Mouse (Mus musculus) yolk sac, embryonic 10.5 days (tissue): ENCODE measurements at regions not wholly inside any gene's neighbourhood (a gene's known extent, or its start where the extent isn't known, plus 50 kb on each side); places are given as distances from the start of the nearest gene placed in this dataset.

Source experiments
- DNase-seq: peaks from one replicate; pipeline ENCODE4 v3.0.0-alpha.2; 2017; ENCODE audit warnings: low spot score

- DNase-seq = no peak
Measured at GRCm38 (mm10) chr1:88809756-88810155, 107.7 kb upstream of the Arl4c start.

- no peak for DNase-seq
Measured at GRCm38 (mm10) chr1:88813200-88813599, 111.2 kb upstream of the Arl4c start.

GRCm38 (mm10) chr1:88816376-88816945, 114.4 kb upstream of the Arl4c start:
- DNase-seq = no peak

GRCm38 (mm10) chr1:88825215-88825614, 123.2 kb upstream of the Arl4c start:
- no peak for DNase-seq

- DNase-seq = no peak
Measured at GRCm38 (mm10) chr1:88838661-88839274, 136.7 kb upstream of the Arl4c start.

GRCm38 (mm10) chr1:88839407-88839976, 137.5 kb upstream of the Arl4c start:
- no peak for DNase-seq

GRCm38 (mm10) chr1:88839977-88840628, 138.1 kb upstream of the Arl4c start:
- no peak for DNase-seq

GRCm38 (mm10) chr1:88840991-88841592, 139.1 kb upstream of the Arl4c start:
- no peak for DNase-seq

GRCm38 (mm10) chr1:88847333-88848091, 145.5 kb upstream of the Arl4c start:
- DNase-seq = no peak

GRCm38 (mm10) chr1:88848246-88848645, 146.2 kb upstream of the Arl4c start:
- no peak for DNase-seq

- no peak for DNase-seq
Measured at GRCm38 (mm10) chr1:88849421-88849820, 147.4 kb upstream of the Arl4c start.

- no peak for DNase-seq
Measured at GRCm38 (mm10) chr1:88851931-88852330, 149.9 kb upstream of the Arl4c start.

- DNase-seq = no peak
Measured at GRCm38 (mm10) chr1:88860871-88861589, 159.0 kb upstream of the Arl4c start.

- DNase-seq = no peak
Measured at GRCm38 (mm10) chr1:88861590-88861935, 159.5 kb upstream of the Arl4c start.

GRCm38 (mm10) chr1:88865436-88865835, 163.4 kb upstream of the Arl4c start:
- DNase-seq = peak; percentile 7

GRCm38 (mm10) chr1:88866571-88866970, 164.6 kb upstream of the Arl4c start:
- DNase-seq = no peak

- no peak for DNase-seq
Measured at GRCm38 (mm10) chr1:88867138-88867537, 165.1 kb upstream of the Arl4c start.

GRCm38 (mm10) chr1:88869885-88870284, 167.9 kb upstream of the Arl4c start:
- no peak for DNase-seq

GRCm38 (mm10) chr1:88875356-88875755, 173.3 kb upstream of the Arl4c start:
- DNase-seq = peak; percentile 13

GRCm38 (mm10) chr1:88877441-88877840, 175.4 kb upstream of the Arl4c start:
- no peak for DNase-seq

GRCm38 (mm10) chr1:88878831-88879230, 176.8 kb upstream of the Arl4c start:
- DNase-seq = no peak

GRCm38 (mm10) chr1:88879367-88879766, 177.3 kb upstream of the Arl4c start:
- no peak for DNase-seq
